In the genomic region with DNA sequence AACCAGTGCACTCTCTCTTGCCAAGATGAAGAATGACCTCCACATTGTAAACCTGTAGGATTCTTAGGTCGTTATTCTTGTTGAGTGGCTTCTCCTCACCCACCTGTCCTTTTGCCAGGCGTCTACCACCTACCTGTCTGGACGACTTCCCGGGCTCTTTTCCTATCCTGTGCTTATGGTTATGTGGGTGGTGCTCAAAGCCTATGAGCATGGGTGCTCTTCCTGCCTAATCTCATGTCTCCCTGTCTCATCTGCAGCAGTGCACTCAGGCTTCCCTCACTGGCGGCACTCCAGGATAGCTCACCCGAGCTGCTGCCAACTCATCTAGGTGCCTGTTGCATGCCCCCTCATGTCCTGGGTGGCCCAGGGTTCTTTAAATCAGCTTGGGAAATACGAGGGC, we compare ENCODE assay signal across 29 mouse cellular contexts. TPM values are rescaled to one million over a fixed set of nuclear protein-coding genes. Genes with fewer than 3 reads are reported as not detected.
A peak's percentile ranks its signal among the peaks of the same experiment; 100 is the strongest.
DNase-seq lines count a peak whose midpoint lies in the region; ATAC-seq lines count a peak whose summit lies in the region.
"Had no signal": no experiment of that assay in that cellular context is flagged by ENCODE, and none has a peak within 500 bp of the region (broad histone marks: within the 10 kb centered on the region; RNA-seq: fewer than 3 reads in every experiment).

No protein-coding gene starts in this region.

- intact Hi-C loops in left cerebral cortex, postnatal 4 days (cut with DNase I), result loop anchor here (10.0 kb wide), 1 partner anchor 867 kb away; no protein-coding TSS in a partner anchor
- intact Hi-C loops in left cerebral cortex, postnatal 14 days (cut with DNase I), result no loop called here

- DNase-seq in heart, adult 11 months, result peak; percentile 57
- DNase-seq in heart, postnatal 4 days, result no peak
- peak; percentile 35 for DNase-seq in left cerebral cortex, postnatal 4 days
- no peak for DNase-seq in left cerebral cortex, postnatal 14 days (ENCODE audit: low spot score in 2 of 2)
- peak; percentile 99 for DNase-seq in gonadal fat pad, adult 2 months (ENCODE audit: low read depth)
- DNase-seq: adrenal gland, postnatal 10 days; adrenal gland, postnatal 36 days; cerebellum, adult 11 months; cerebellum, adult 2 months; cerebellum, postnatal 14 days; forebrain, postnatal 0 days; gastrocnemius, postnatal 10 days; gastrocnemius, postnatal 36 days; heart, adult 2 months; heart, postnatal 14 days had no signal

- ATAC-seq in granulocyte monocyte progenitor cell, adult 5-6 weeks (replicated peaks; ENCODE audit: poor library complexity, severe bottlenecking), result no peak
- ATAC-seq: CD4-positive, CD25-positive, alpha-beta regulatory T cell, adult 4 months; forebrain, embryonic 14.5 days; forebrain, postnatal 0 days; intestine, postnatal 0 days had no signal

RNA-seq across cellular contexts. Expression of gene Lap3, which starts 15.6 kb away (rescaled TPM):
- total RNA-seq in heart, postnatal 4 days (2021), result 10 to 100 TPM; 74.3 to 92.5 TPM
- 10 to 100 TPM; 31.0 to 38.4 TPM for total RNA-seq in left cerebral cortex, postnatal 4 days (2021)
- 10 to 100 TPM; 40.0 to 41.9 TPM for total RNA-seq in left cerebral cortex, postnatal 14 days (2021)
- polyA plus RNA-seq in gonadal fat pad, adult 2 months (2012; rRNA removed), result 182 and 251 TPM in 2 replicates
- total RNA-seq in granulocyte monocyte progenitor cell, adult 5-6 weeks (2014; fragmentation: Nextera tagmentation), result 52.4 and 54.4 TPM in 2 replicates
- 59.8 and 68.8 TPM in 2 replicates for total RNA-seq in granulocyte monocyte progenitor cell, adult 5-6 weeks (2017)

RNA-seq across cellular contexts. Expression of gene Clrn2, which starts 24.1 kb away (rescaled TPM):
- total RNA-seq in heart, postnatal 4 days (2021), result not detected
- total RNA-seq in left cerebral cortex, postnatal 4 days (2021), result not detected
- total RNA-seq in left cerebral cortex, postnatal 14 days (2021), result under 1 TPM; 0.74 to 0.90 TPM
- polyA plus RNA-seq in gonadal fat pad, adult 2 months (2012; rRNA removed), result not detected in 2 replicates
- not detected in 2 replicates for total RNA-seq in granulocyte monocyte progenitor cell, adult 5-6 weeks (2014; fragmentation: Nextera tagmentation)
- not detected in 2 replicates for total RNA-seq in granulocyte monocyte progenitor cell, adult 5-6 weeks (2017)
- total RNA-seq: adrenal gland, adult 18-20 months; adrenal gland, postnatal 10 days; adrenal gland, postnatal 36 days; forebrain, postnatal 0 days; gastrocnemius, adult 18-20 months; gastrocnemius, postnatal 10 days; gastrocnemius, postnatal 36 days; heart, adult 2 months; heart, postnatal 14 days; hematopoietic stem cell, adult 5-6 weeks; MEL had no signal
- polyA plus RNA-seq: C2C12; CD4-positive, CD25-positive, alpha-beta regulatory T cell, adult 4 months; cerebellum, adult 2 months; forebrain, embryonic 11.5 days; forebrain, embryonic 14.5 days; forebrain, postnatal 0 days; heart, adult 2 months; heart, embryonic 10.5 days; heart, embryonic 13.5 days; heart, embryonic 16.5 days; intestine, embryonic 14.5 days; intestine, postnatal 0 days had no signal

RNA-seq across cellular contexts. Expression of gene Qdpr, which starts 27.6 kb away (rescaled TPM):
- 10 to 100 TPM; 72.7 to 81.2 TPM for total RNA-seq in heart, postnatal 4 days (2021)
- 10 to 100 TPM; 69.2 to 73.4 TPM for total RNA-seq in left cerebral cortex, postnatal 4 days (2021)
- 10 to 100 TPM; 86.2 to 87.9 TPM for total RNA-seq in left cerebral cortex, postnatal 14 days (2021)
- 166 and 187 TPM in 2 replicates for polyA plus RNA-seq in gonadal fat pad, adult 2 months (2012; rRNA removed)
- 123 and 124 TPM in 2 replicates for total RNA-seq in granulocyte monocyte progenitor cell, adult 5-6 weeks (2014; fragmentation: Nextera tagmentation)
- 35.4 and 47.3 TPM in 2 replicates for total RNA-seq in granulocyte monocyte progenitor cell, adult 5-6 weeks (2017)

RNA-seq across cellular contexts. Expression of gene Med28, which starts 42.4 kb away (rescaled TPM):
- total RNA-seq in heart, postnatal 4 days (2021), result 10 to 100 TPM; 53.6 to 60.3 TPM
- total RNA-seq in left cerebral cortex, postnatal 4 days (2021), result 10 to 100 TPM; 91.8 to 96.5 TPM
- total RNA-seq in left cerebral cortex, postnatal 14 days (2021), result 10 to 100 TPM; 79.0 to 83.9 TPM
- polyA plus RNA-seq in gonadal fat pad, adult 2 months (2012; rRNA removed), result 149 and 152 TPM in 2 replicates
- total RNA-seq in granulocyte monocyte progenitor cell, adult 5-6 weeks (2014; fragmentation: Nextera tagmentation), result 78.5 and 86.0 TPM in 2 replicates
- 48.9 and 57.0 TPM in 2 replicates for total RNA-seq in granulocyte monocyte progenitor cell, adult 5-6 weeks (2017)

Comparison
In these comparisons a context has a peak if more than half of its experiments do, and no peak if none do; other contexts are left out.
1. DNase-seq: peak in heart, adult 11 months (single experiment), left cerebral cortex, postnatal 4 days (single experiment) and gonadal fat pad, adult 2 months (single experiment); none in heart, postnatal 4 days (single experiment) and left cerebral cortex, postnatal 14 days (0 of 2).